Mouse (Mus musculus): ENCODE measurements around the gene Epc2. TPM values are rescaled to one million over a fixed set of nuclear protein-coding genes. Genes with fewer than 3 reads are reported as not detected.

Gene Epc2
- total RNA-seq, 1 experiment, result 27.5 TPM

GRCm38 (mm10) chr2:49471641-49472355 lies 20.5 kb downstream of the Epc2 start:
- Histone ChIP-seq H3K36me3 (ENCODE audit: control insufficient read depth, insufficient read depth, low read length, poor library complexity, severe bottlenecking) (no peaks in the 10 kb centered on the region), H3K4me1 (ENCODE audit: control insufficient read depth in 2 of 2, insufficient read depth in 2 of 2, low read length in 2 of 2, poor library complexity in 1 of 2) (peaks cover 2 to 3% of the 10 kb centered on the region in 2 experiments), H3K27ac (ENCODE audit: insufficient read depth, low read depth, low read length, poor library complexity, severe bottlenecking) (peak overlapping the region; percentile 56; the same call in 1 of the 2 replicates), H3K9me3 (ENCODE audit: control insufficient read depth, insufficient read depth, low read depth, low read length) (no peaks in the 10 kb centered on the region), H3K9ac (ENCODE audit: insufficient read depth, low read depth, low read length, poor library complexity, severe bottlenecking) (no peak overlapping the region), H3K4me3 (ENCODE audit: insufficient read depth in 1 of 2, low read depth in 1 of 2, low read length in 2 of 2, poor library complexity in 1 of 2, severe bottlenecking in 1 of 2) (no peak overlapping the region)
- TF ChIP-seq ZNF384 (IDR thresholded peaks at IDR 0.05; ENCODE audit: low read depth, low read length) (no peak), HCFC1 (IDR thresholded peaks at IDR 0.05; ENCODE audit: borderline replicate concordance, insufficient read depth, low read length) (no peak), CHD2 (IDR thresholded peaks at IDR 0.05; ENCODE audit: low read depth, low read length) (no peak), ZC3H11A (IDR thresholded peaks at IDR 0.05; ENCODE audit: borderline replicate concordance, low read depth, low read length) (no peak), MAFK (IDR thresholded peaks at IDR 0.05; ENCODE audit: insufficient read depth, low read depth, low read length) (no peak)
- peak; percentile 51 for DNase-seq (ENCODE audit: low read depth, low spot score)
- in situ Hi-C loops (cut with MboI; ENCODE audit: low sequenced_read_pairs in 2 of 2, unreplicated experiment in 2 of 2), result no loop called here

- TF ChIP-seq CHD2 (IDR thresholded peaks at IDR 0.05; ENCODE audit: low read depth, low read length) (no peak), ZNF384 (IDR thresholded peaks at IDR 0.05; ENCODE audit: low read depth, low read length) (no peak), ZC3H11A (IDR thresholded peaks at IDR 0.05; ENCODE audit: borderline replicate concordance, low read depth, low read length) (no peak), MAFK (IDR thresholded peaks at IDR 0.05; ENCODE audit: insufficient read depth, low read depth, low read length) (no peak), HCFC1 (IDR thresholded peaks at IDR 0.05; ENCODE audit: borderline replicate concordance, insufficient read depth, low read length) (no peak)
Observed at GRCm38 (mm10) chr2:49472443-49472842, 21.2 kb downstream of the Epc2 start.

GRCm38 (mm10) chr2:49482146-49482545 lies 30.9 kb downstream of the Epc2 start:
- DNase-seq (ENCODE audit: low read depth, low spot score), result no peak
- H3K9ac ChIP-seq (ENCODE audit: insufficient read depth, low read depth, low read length, poor library complexity, severe bottlenecking), result no peak overlapping the region
- no peak overlapping the region for H3K4me3 ChIP-seq (ENCODE audit: insufficient read depth in 1 of 2, low read depth in 1 of 2, low read length in 2 of 2, poor library complexity in 1 of 2, severe bottlenecking in 1 of 2)
- 0 out of 4 replicates have a peak, but pooled peaks cover 0 to 6% of the 10 kb centered on the region in 2 experiments for H3K4me1 ChIP-seq (ENCODE audit: control insufficient read depth in 2 of 2, insufficient read depth in 2 of 2, low read length in 2 of 2, poor library complexity in 1 of 2)
- no peak overlapping the region for H3K27ac ChIP-seq (ENCODE audit: insufficient read depth, low read depth, low read length, poor library complexity, severe bottlenecking)
- no peaks in the 10 kb centered on the region for H3K36me3 ChIP-seq (ENCODE audit: control insufficient read depth, insufficient read depth, low read length, poor library complexity, severe bottlenecking)
- H3K9me3 ChIP-seq (ENCODE audit: control insufficient read depth, insufficient read depth, low read depth, low read length), result no peaks in the 10 kb centered on the region
- in situ Hi-C loops (cut with MboI; ENCODE audit: low sequenced_read_pairs in 2 of 2, unreplicated experiment in 2 of 2), result no loop called here
- TF ChIP-seq CHD2 (IDR thresholded peaks at IDR 0.05; ENCODE audit: low read depth, low read length) (no peak), MAFK (IDR thresholded peaks at IDR 0.05; ENCODE audit: insufficient read depth, low read depth, low read length) (no peak), HCFC1 (IDR thresholded peaks at IDR 0.05; ENCODE audit: borderline replicate concordance, insufficient read depth, low read length) (no peak), ZNF384 (IDR thresholded peaks at IDR 0.05; ENCODE audit: low read depth, low read length) (no peak), ZC3H11A (IDR thresholded peaks at IDR 0.05; ENCODE audit: borderline replicate concordance, low read depth, low read length) (no peak)

More at GRCm38 (mm10) chr2:49472443-49472842, 21.2 kb downstream of the Epc2 start:
- Histone ChIP-seq H3K4me3 (ENCODE audit: insufficient read depth in 1 of 2, low read depth in 1 of 2, low read length in 2 of 2, poor library complexity in 1 of 2, severe bottlenecking in 1 of 2) (no peak overlapping the region), H3K9me3 (ENCODE audit: control insufficient read depth, insufficient read depth, low read depth, low read length) (no peaks in the 10 kb centered on the region), H3K36me3 (ENCODE audit: control insufficient read depth, insufficient read depth, low read length, poor library complexity, severe bottlenecking) (no peaks in the 10 kb centered on the region), H3K4me1 (ENCODE audit: control insufficient read depth in 2 of 2, insufficient read depth in 2 of 2, low read length in 2 of 2, poor library complexity in 1 of 2) (peaks cover 2 to 3% of the 10 kb centered on the region in 2 experiments), H3K27ac (ENCODE audit: insufficient read depth, low read depth, low read length, poor library complexity, severe bottlenecking) (peak overlapping the region; percentile 44; the same call in 1 of the 2 replicates), H3K9ac (ENCODE audit: insufficient read depth, low read depth, low read length, poor library complexity, severe bottlenecking) (no peak overlapping the region)
- in situ Hi-C loops (cut with MboI; ENCODE audit: low sequenced_read_pairs in 2 of 2, unreplicated experiment in 2 of 2), result no loop called here
- DNase-seq (ENCODE audit: low read depth, low spot score), result no peak

- H3K36me3 ChIP-seq (ENCODE audit: control insufficient read depth, insufficient read depth, low read length, poor library complexity, severe bottlenecking), result no peaks in the 10 kb centered on the region
- H3K4me3 ChIP-seq (ENCODE audit: insufficient read depth in 1 of 2, low read depth in 1 of 2, low read length in 2 of 2, poor library complexity in 1 of 2, severe bottlenecking in 1 of 2), result no peak overlapping the region
- no peaks in the 10 kb centered on the region for H3K9me3 ChIP-seq (ENCODE audit: control insufficient read depth, insufficient read depth, low read depth, low read length)
- in situ Hi-C loops (cut with MboI; ENCODE audit: low sequenced_read_pairs in 2 of 2, unreplicated experiment in 2 of 2), result no loop called here
- no peak overlapping the region for H3K27ac ChIP-seq (ENCODE audit: insufficient read depth, low read depth, low read length, poor library complexity, severe bottlenecking)
- no peak for TF ChIP-seq HCFC1 (IDR thresholded peaks at IDR 0.05; ENCODE audit: borderline replicate concordance, insufficient read depth, low read length)
- no peak for TF ChIP-seq ZNF384 (IDR thresholded peaks at IDR 0.05; ENCODE audit: low read depth, low read length)
- TF ChIP-seq MAFK (IDR thresholded peaks at IDR 0.05; ENCODE audit: insufficient read depth, low read depth, low read length), result no peak
- TF ChIP-seq CHD2 (IDR thresholded peaks at IDR 0.05; ENCODE audit: low read depth, low read length), result no peak
- TF ChIP-seq ZC3H11A (IDR thresholded peaks at IDR 0.05; ENCODE audit: borderline replicate concordance, low read depth, low read length), result no peak
- no peak for DNase-seq (ENCODE audit: low read depth, low spot score)
- H3K4me1 ChIP-seq (ENCODE audit: control insufficient read depth in 2 of 2, insufficient read depth in 2 of 2, low read length in 2 of 2, poor library complexity in 1 of 2), result 0 out of 4 replicates have a peak, but pooled peaks cover 0 to 6% of the 10 kb centered on the region in 2 experiments
- H3K9ac ChIP-seq (ENCODE audit: insufficient read depth, low read depth, low read length, poor library complexity, severe bottlenecking), result no peak overlapping the region
Observed at GRCm38 (mm10) chr2:49483382-49483781, 32.1 kb downstream of the Epc2 start.

Measured in ES-E14 (cell line).